Mouse (Mus musculus) gastrocnemius, postnatal 4 days (tissue): ENCODE data around the gene Arap2. TPM values are rescaled to one million over a fixed set of nuclear protein-coding genes. Genes with fewer than 3 reads are reported as not detected.

Experiments
- DNase-seq, 2 experiments: peaks; one replicate each; pipeline ENCODE4 v3.0.0; 2021 to 2022; ENCODE audit warnings: low spot score in 2 of 2, mixed read lengths in 2 of 2
- long read RNA-seq, 2 experiments: library from polyadenylated mRNA; stranded (forward); transcript quantifications; one replicate each; pipeline ENCODE4 v2.0.0; 2021
- total RNA-seq, 2 experiments: library from RNA; stranded (reverse); gene quantifications; 2 replicates each; pipeline ENCODE4 v1.2.3; 2021

The Arap2 gene
- total RNA-seq, result 1 to 10 TPM; 3.0 to 3.2 TPM
- long read RNA-seq, experiment 1, result 0 reads
- long read RNA-seq, experiment 2, result 0 reads

- DNase-seq, result peak; percentile 28 to 36
These were observed at the start of gene Arap2 for GRCm38 (mm10) chr5:62765784-62766701. Gene Arap2, minus strand, starts transcription at chr5:62766159.

GRCm38 (mm10) chr5:62815741-62816140, 49.8 kb upstream of the Arap2 start:
- DNase-seq, result no peak

- DNase-seq, result no peak
These were observed 48.1 kb upstream of the Arap2 start for GRCm38 (mm10) chr5:62814072-62814414.

- no peak for DNase-seq
These were observed 47.6 kb upstream of the Arap2 start, which contains the start of gene Dthd1 for GRCm38 (mm10) chr5:62813402-62814071. Gene Dthd1, plus strand, starts transcription at chr5:62813823.

GRCm38 (mm10) chr5:62792776-62793175, 26.8 kb upstream of the Arap2 start:
- DNase-seq, result no peak

DNA sequence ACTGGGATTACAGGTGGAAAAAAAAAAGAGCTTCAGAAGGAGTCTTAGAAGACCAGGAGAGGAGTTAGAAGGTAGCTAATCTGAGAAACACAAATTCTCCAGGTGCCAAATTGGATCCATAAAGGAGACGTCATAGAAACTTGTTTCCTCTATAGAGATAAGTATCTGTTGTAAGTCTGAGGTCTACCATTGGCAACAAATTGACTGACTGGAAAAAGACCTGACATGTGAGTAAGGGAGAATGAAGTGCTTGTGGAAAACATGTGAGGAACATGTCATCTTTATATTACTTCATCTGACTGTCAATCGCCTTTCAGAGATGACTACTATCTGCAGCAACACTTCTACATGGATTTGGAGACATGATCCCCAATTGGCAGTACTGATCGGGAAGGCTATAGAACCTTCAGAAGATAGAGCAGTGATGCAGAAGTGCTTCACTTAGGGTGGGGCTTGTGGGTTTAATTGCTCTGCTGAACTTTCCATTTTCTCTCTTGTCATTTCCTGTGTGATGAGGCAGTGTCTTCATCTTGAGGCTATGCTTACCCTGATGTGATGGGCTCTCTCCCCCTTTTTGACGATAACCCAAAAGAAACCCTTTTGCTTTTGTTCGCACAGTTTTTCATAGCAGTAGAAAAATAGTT, 25.1 kb upstream of the Arap2 start:
- no peak for DNase-seq

DNA sequence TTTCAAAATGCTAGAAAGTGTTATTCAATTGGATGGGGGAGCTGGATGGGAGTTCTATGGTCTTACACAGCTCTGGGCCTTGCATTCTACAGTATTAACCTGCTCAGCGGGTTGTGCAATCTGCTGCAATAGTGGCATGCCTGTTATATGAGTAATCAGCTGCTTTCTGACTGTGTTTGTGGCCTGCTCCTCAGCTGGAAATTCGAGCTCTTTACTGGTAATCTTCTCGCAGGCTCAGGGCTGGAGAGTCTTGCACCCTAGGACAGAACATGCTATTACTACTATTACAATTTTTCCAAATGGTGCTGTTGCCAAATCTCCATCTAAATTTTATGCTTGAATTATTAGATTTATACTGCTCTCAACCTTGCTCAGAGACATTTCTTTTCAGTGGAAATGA, 20.9 kb upstream of the Arap2 start:
- no peak for DNase-seq

DNA sequence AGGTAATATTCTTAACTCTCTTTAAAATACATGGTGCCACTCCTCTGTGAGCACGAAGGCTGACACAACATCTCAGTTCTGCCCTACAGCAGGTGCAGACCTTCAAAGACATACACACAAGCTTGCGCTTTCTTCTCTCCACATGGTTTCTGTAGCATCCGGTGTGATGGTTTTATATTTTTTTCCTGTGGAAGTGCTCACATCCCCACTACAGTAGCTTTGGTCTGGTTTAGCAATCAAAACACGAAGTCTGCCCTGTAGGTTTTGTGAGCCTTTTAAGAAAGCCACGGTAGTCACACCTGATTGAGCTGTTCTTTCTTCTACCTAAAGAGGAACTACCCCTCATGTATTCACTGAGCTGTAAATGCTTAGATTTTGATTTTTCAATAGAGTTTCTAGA, 12.7 kb upstream of the Arap2 start:
- DNase-seq, result no peak

GRCm38 (mm10) chr5:62777804-62778203, 11.8 kb upstream of the Arap2 start:
- no peak for DNase-seq

DNA sequence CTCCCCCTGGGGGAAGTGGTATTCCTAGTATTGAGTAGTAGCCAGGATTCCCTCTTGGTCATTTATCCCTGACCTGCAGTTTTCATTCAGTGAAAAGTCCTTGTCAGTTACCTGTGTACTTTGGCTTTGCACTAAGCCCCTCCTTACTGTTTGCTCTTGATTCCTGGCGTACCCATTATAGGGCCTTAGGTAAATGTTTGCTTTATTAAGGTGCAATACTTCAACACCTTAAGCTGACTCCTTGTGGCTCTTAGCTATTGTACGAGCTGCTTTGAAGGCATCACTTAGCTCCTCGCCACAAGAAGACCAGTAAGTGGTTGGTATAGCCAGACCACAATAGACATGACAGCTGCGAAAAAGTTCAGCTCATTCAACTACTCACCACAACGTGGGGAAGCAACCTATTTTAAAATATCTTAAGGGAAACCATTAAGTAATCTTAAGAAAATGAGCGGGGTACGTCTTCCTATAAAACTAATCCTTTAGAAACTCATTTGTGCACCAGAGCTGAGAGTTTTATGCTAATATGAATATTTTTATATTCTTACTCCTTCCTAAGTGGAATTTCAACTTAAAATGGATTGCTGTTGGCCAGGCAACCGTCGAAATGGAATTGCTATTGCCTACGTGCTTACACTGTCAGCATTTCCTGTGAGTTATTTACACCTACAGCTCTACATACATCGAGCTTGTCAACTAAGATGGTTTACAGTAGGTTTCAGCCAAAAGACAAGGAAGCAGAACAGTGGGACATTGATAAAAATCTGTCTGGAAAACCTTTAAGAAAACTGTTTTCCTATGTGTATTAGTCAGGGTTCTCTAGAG, 6.0 kb upstream of the Arap2 start:
- no peak for DNase-seq

DNA sequence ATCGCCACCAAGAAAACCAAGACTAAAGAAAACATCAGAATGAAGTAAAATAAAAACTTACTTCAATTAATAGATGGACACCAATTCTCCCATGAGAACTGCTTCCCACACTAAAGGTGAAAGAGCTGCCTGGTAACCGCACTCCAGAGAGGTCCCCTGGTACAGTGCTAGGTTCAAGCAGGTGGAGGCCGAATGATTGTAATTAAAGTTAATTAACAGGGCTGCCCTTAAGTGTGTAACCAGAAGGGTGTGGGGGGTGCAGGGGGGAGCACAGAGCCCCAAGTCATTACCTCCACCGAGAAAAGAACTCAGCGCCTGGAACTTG, 538 bp downstream of the Arap2 start:
- DNase-seq, result no peak

- no peak for DNase-seq
These were observed 1.8 kb downstream of the Arap2 start for GRCm38 (mm10) chr5:62764161-62764560.

GRCm38 (mm10) chr5:62763046-62763445, 2.9 kb downstream of the Arap2 start:
- no peak for DNase-seq

GRCm38 (mm10) chr5:62762298-62762960, 3.5 kb downstream of the Arap2 start:
- DNase-seq, result no peak

- no peak for DNase-seq
These were observed 5.0 kb downstream of the Arap2 start for GRCm38 (mm10) chr5:62760791-62761504.

GRCm38 (mm10) chr5:62755808-62756527, 10.0 kb downstream of the Arap2 start:
- no peak for DNase-seq

DNA sequence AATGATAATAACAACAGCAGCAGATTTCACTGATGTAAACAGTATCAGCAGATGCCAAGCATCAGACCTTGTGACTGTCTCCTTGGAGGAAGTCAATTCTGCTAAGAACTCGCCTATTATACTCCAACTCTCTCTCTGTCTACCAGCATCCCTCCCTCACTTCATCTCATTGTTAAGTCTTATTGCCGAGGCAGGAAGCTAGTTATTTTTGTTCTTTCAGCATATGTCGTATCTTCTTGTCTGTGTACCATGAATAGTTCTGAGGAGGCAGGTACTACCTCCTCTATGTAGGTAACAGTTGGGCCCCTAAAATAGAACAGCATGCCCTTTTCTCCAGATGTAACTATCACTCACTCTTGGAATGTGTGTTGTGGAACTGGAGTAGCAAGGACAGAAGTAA, 13.0 kb downstream of the Arap2 start:
- no peak for DNase-seq

GRCm38 (mm10) chr5:62751692-62752091, 14.3 kb downstream of the Arap2 start:
- no peak for DNase-seq

DNA sequence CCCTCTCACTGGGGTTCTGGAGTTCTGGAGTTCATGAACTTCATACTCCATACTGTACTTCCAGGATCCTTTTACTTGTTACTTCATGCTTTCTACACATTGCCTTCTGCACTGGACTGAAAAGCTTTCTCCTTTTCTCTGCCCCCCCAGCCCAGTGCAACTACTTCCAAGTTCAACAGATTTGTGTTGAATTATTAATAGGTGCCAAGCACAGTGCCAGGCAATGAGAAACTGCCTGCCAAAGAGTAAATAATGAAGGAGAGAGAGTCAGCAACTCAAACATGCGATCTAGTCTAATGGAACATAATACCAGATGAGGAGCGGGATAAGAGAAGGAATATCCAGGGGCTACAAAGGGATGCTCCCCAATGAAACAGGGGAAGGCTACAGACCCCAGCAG, 17.8 kb downstream of the Arap2 start:
- DNase-seq, result no peak
